Mouse (Mus musculus): ENCODE measurements around the gene Gamt. TPM values are rescaled to one million over a fixed set of nuclear protein-coding genes. Genes with fewer than 3 reads are reported as not detected.

Gamt gene
- total and polyA plus RNA-seq, 3 experiments: 8.3 to 11.0 (median 8.4) TPM

GRCm38 (mm10) chr10:80242088-80242487 lies 18.7 kb downstream of the Gamt start:
- intact Hi-C loops (cut with DNase I): no loop called here
- H3K27me3 ChIP-seq (ENCODE audit: control insufficient read depth, insufficient read depth, low read length): no peaks in the 10 kb centered on the region
- H3K79me2 ChIP-seq (replicated peaks; ENCODE audit: control insufficient read depth, insufficient read depth, low read length): no peaks in the 10 kb centered on the region
- no peak overlapping the region for H3K27ac ChIP-seq
- no peaks in the 10 kb centered on the region for H3K36me3 ChIP-seq (ENCODE audit: control insufficient read depth, insufficient read depth, low read length)
- H3K4me1 ChIP-seq (ENCODE audit: control insufficient read depth, insufficient read depth, low read length): peaks cover 4% of the 10 kb centered on the region; the same call in 1 of the 2 replicates
- WGBS: 62% methylated on average over 9 of the region's 9 CpGs
- no peak for TF ChIP-seq CTCF (IDR thresholded peaks at IDR 0.05)
- TF ChIP-seq POLR2A (IDR thresholded peaks at IDR 0.05; ENCODE audit: insufficient read depth, low read depth, low read length): no peak
- no peak for TF ChIP-seq EP300 (IDR thresholded peaks at IDR 0.05; ENCODE audit: insufficient read depth, low read depth, low read length)
- no peak for DNase-seq
- no peak overlapping the region for H3K4me3 ChIP-seq
- no peak overlapping the region for H3K9ac ChIP-seq (ENCODE audit: low read depth, low read length)

GRCm38 (mm10) chr10:80239791-80240190 lies 21.0 kb downstream of the Gamt start:
- WGBS: 82% methylated on average over 6 of the region's 6 CpGs

GRCm38 (mm10) chr10:80238306-80238705 lies 22.5 kb downstream of the Gamt start:
- no peak for DNase-seq
- Histone ChIP-seq H3K9ac (ENCODE audit: low read depth, low read length) (no peak overlapping the region), H3K4me1 (ENCODE audit: control insufficient read depth, insufficient read depth, low read length) (no peaks in the 10 kb centered on the region), H3K36me3 (ENCODE audit: control insufficient read depth, insufficient read depth, low read length) (no peaks in the 10 kb centered on the region), H3K4me3 (no peak overlapping the region), H3K27me3 (ENCODE audit: control insufficient read depth, insufficient read depth, low read length) (no peaks in the 10 kb centered on the region), H3K79me2 (replicated peaks; ENCODE audit: control insufficient read depth, insufficient read depth, low read length) (no peaks in the 10 kb centered on the region), H3K27ac (no peak overlapping the region)
- TF ChIP-seq EP300 (IDR thresholded peaks at IDR 0.05; ENCODE audit: insufficient read depth, low read depth, low read length): no peak
- no peak for TF ChIP-seq CTCF (IDR thresholded peaks at IDR 0.05)
- no peak for TF ChIP-seq POLR2A (IDR thresholded peaks at IDR 0.05; ENCODE audit: insufficient read depth, low read depth, low read length)
- WGBS: 98% methylated on average over 3 of the region's 3 CpGs
- intact Hi-C loops (cut with DNase I): no loop called here

More at GRCm38 (mm10) chr10:80239791-80240190, 21.0 kb downstream of the Gamt start:
- Histone ChIP-seq H3K4me3 (no peak overlapping the region), H3K4me1 (ENCODE audit: control insufficient read depth, insufficient read depth, low read length) (no peaks in the 10 kb centered on the region), H3K27me3 (ENCODE audit: control insufficient read depth, insufficient read depth, low read length) (no peaks in the 10 kb centered on the region), H3K9ac (ENCODE audit: low read depth, low read length) (no peak overlapping the region), H3K79me2 (replicated peaks; ENCODE audit: control insufficient read depth, insufficient read depth, low read length) (no peaks in the 10 kb centered on the region), H3K36me3 (ENCODE audit: control insufficient read depth, insufficient read depth, low read length) (no peaks in the 10 kb centered on the region), H3K27ac (no peak overlapping the region)
- intact Hi-C loops (cut with DNase I): no loop called here
- DNase-seq: no peak
- TF ChIP-seq POLR2A (IDR thresholded peaks at IDR 0.05; ENCODE audit: insufficient read depth, low read depth, low read length) (no peak), EP300 (IDR thresholded peaks at IDR 0.05; ENCODE audit: insufficient read depth, low read depth, low read length) (no peak), CTCF (IDR thresholded peaks at IDR 0.05) (no peak)

GRCm38 (mm10) chr10:80237020-80237419 lies 23.8 kb downstream of the Gamt start:
- no peaks in the 10 kb centered on the region for H3K27me3 ChIP-seq (ENCODE audit: control insufficient read depth, insufficient read depth, low read length)
- no peak for TF ChIP-seq EP300 (IDR thresholded peaks at IDR 0.05; ENCODE audit: insufficient read depth, low read depth, low read length)
- H3K36me3 ChIP-seq (ENCODE audit: control insufficient read depth, insufficient read depth, low read length): no peaks in the 10 kb centered on the region
- no peaks in the 10 kb centered on the region for H3K79me2 ChIP-seq (replicated peaks; ENCODE audit: control insufficient read depth, insufficient read depth, low read length)
- 89% methylated on average over 4 of the region's 4 CpGs for WGBS
- no peak overlapping the region for H3K4me3 ChIP-seq
- no peak overlapping the region for H3K9ac ChIP-seq (ENCODE audit: low read depth, low read length)
- intact Hi-C loops (cut with DNase I): no loop called here
- no peak for DNase-seq
- no peak overlapping the region for H3K27ac ChIP-seq
- H3K4me1 ChIP-seq (ENCODE audit: control insufficient read depth, insufficient read depth, low read length): no peaks in the 10 kb centered on the region

GRCm38 (mm10) chr10:80236145-80236825 lies 24.5 kb downstream of the Gamt start:
- H3K36me3 ChIP-seq (ENCODE audit: control insufficient read depth, insufficient read depth, low read length): no peaks in the 10 kb centered on the region
- WGBS: 92% methylated on average over 13 of the region's 13 CpGs
- intact Hi-C loops (cut with DNase I): no loop called here

More at GRCm38 (mm10) chr10:80236145-80236825, 24.5 kb downstream of the Gamt start:
- no peaks in the 10 kb centered on the region for H3K4me1 ChIP-seq (ENCODE audit: control insufficient read depth, insufficient read depth, low read length)
- no peak overlapping the region for H3K9ac ChIP-seq (ENCODE audit: low read depth, low read length)
- TF ChIP-seq CTCF (IDR thresholded peaks at IDR 0.05) (no peak), EP300 (IDR thresholded peaks at IDR 0.05; ENCODE audit: insufficient read depth, low read depth, low read length) (no peak), POLR2A (IDR thresholded peaks at IDR 0.05; ENCODE audit: insufficient read depth, low read depth, low read length) (no peak)
- no peak overlapping the region for H3K27ac ChIP-seq
- H3K27me3 ChIP-seq (ENCODE audit: control insufficient read depth, insufficient read depth, low read length): no peaks in the 10 kb centered on the region
- no peak overlapping the region for H3K4me3 ChIP-seq
- no peaks in the 10 kb centered on the region for H3K79me2 ChIP-seq (replicated peaks; ENCODE audit: control insufficient read depth, insufficient read depth, low read length)
- no peak for DNase-seq
